Mouse (Mus musculus): Measurements from ENCODE around the gene Chil3. TPM values are rescaled to one million over a fixed set of nuclear protein-coding genes. Genes with fewer than 3 reads are reported as not detected.
"Not testable (repeated sequence)": the region's sequence is repeated elsewhere in the genome, so short reads cannot be mapped to it uniquely, and the experiment has no call there.

Chil3 gene
- total RNA-seq (2012; rRNA removed) (not detected in 2 replicates), total RNA-seq (2014; rRNA removed) (not detected in 2 replicates), polyA plus RNA-seq (2012; ENCODE audit: insufficient read length, low read depth) (not detected in 2 replicates)

- H3K9me3 ChIP-seq (replicated peaks; ENCODE audit: low read length) = no peaks in the 10 kb centered on the region
- H3K4me1 ChIP-seq (ENCODE audit: control insufficient read depth in 1 of 2, insufficient read depth in 2 of 2) = no peaks in the 10 kb centered on the region
- H3K9ac ChIP-seq (ENCODE audit: insufficient read depth, low read depth) = no peak within 1 kb of the TSS
- in situ Hi-C loops (cut with MboI; ENCODE audit: low pct_ligation_motif_present, low pct_unique_long_range_greater_than_20kb, low sequenced_read_pairs) = no loop called here
- H3K36me3 ChIP-seq (replicated peaks in 1 of 2; ENCODE audit: control insufficient read depth in 1 of 2, insufficient read depth in 1 of 2, low read length in 1 of 2) = no peaks in the 10 kb centered on the region
- no peak for DNase-seq (ENCODE audit: extremely low read depth)
- dilution Hi-C loops (cut with MboI; ENCODE audit: extremely low pct_ligation_motif_present, extremely low pct_unique_long_range_greater_than_20kb, low sequenced_read_pairs) = no loop called here
- no peak within 1 kb of the TSS for H3K4me2 ChIP-seq (ENCODE audit: insufficient read depth, low read depth, poor library complexity, severe bottlenecking)
- peaks cover 2% of the 10 kb centered on the region for H3K27me3 ChIP-seq (replicated peaks)
- TF ChIP-seq RAD21 (IDR thresholded peaks at IDR 0.05; ENCODE audit: low read depth, low read length) (no peak), PAX5 (IDR thresholded peaks at IDR 0.05; ENCODE audit: low read length) (no peak), ZKSCAN1 (IDR thresholded peaks at IDR 0.05; ENCODE audit: borderline replicate concordance, low read depth, low read length) (no peak), SIN3A (IDR thresholded peaks at IDR 0.05; ENCODE audit: low read length) (no peak), MAX (IDR thresholded peaks at IDR 0.05; ENCODE audit: low read length) (no peak), MYC (IDR thresholded peaks at IDR 0.05; ENCODE audit: low read depth, low read length) (no peak), KAT2A (IDR thresholded peaks at IDR 0.05; ENCODE audit: insufficient replicate concordance, low read length) (no peak), NELFE (IDR thresholded peaks at IDR 0.05; ENCODE audit: low read depth, low read length) (no peak), SMC3 (IDR thresholded peaks at IDR 0.05; ENCODE audit: low read depth, low read length) (no peak), JUND (conservative IDR thresholded peaks at IDR 0.05; ENCODE audit: low read depth, low read length) (no peak), USF2 (conservative IDR thresholded peaks at IDR 0.05; ENCODE audit: low read depth, low read length) (no peak), CTCF (conservative IDR thresholded peaks at IDR 0.05 in 1 of 2, IDR thresholded peaks at IDR 0.05 in 1 of 2; ENCODE audit: low read depth in 2 of 2, low read length in 2 of 2) (no peak), BHLHE40 (IDR thresholded peaks at IDR 0.05; ENCODE audit: low read depth, low read length) (no peak), CHD2 (IDR thresholded peaks at IDR 0.05; ENCODE audit: low read length) (no peak), EP300 (IDR thresholded peaks at IDR 0.05; ENCODE audit: low read length) (no peak), TBP (conservative IDR thresholded peaks at IDR 0.05; ENCODE audit: low read depth, low read length) (no peak), MAFK (IDR thresholded peaks at IDR 0.05; ENCODE audit: insufficient replicate concordance, low read length) (no peak), TCF12 (IDR thresholded peaks at IDR 0.05; ENCODE audit: low read depth, low read length) (no peak), MXI1 (IDR thresholded peaks at IDR 0.05; ENCODE audit: low read depth, low read length) (no peak), ZC3H11A (IDR thresholded peaks at IDR 0.05; ENCODE audit: low read depth, low read length) (no peak)
- no peaks in the 10 kb centered on the region for H3K79me2 ChIP-seq (replicated peaks; ENCODE audit: control insufficient read depth, extremely low read depth, insufficient read depth, poor library complexity, severe bottlenecking)
- no peak within 1 kb of the TSS for H3K27ac ChIP-seq (ENCODE audit: insufficient read depth, low read depth)
- H3K4me3 ChIP-seq (replicated peaks in 1 of 3; ENCODE audit: low read depth in 2 of 3, low read length in 2 of 3, poor library complexity in 1 of 3) = no peak within 1 kb of the TSS
Measured at GRCm38 (mm10) chr3:106167464-106167863, at the start of gene Chil3. TSS of gene Chil3 (minus strand) at chr3:106167564.

DNA sequence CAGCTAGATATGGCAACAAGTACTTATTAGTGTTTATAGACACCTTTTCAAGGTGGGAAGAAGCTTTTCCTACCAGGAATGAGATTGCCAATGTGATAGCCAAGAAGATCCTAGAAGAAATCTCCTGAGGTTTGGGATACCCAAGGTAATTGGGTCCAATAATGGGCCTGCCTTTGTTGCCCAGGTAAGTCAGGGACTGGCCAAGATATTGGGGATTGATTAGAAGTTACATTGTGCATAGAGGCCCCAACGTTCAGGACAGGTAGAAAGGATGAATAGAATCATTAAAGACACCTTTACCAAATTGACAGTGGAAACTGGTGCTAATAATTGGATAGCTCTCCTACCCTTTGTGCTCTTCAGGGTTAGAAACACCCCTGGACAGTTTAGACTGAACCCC, 30.7 kb upstream of the Chil3 start:
- dilution Hi-C loops (cut with MboI; ENCODE audit: extremely low pct_ligation_motif_present, extremely low pct_unique_long_range_greater_than_20kb, low sequenced_read_pairs); H3K27ac ChIP-seq (ENCODE audit: insufficient read depth, low read depth); H3K36me3 ChIP-seq (replicated peaks in 1 of 2; ENCODE audit: control insufficient read depth in 1 of 2, insufficient read depth in 1 of 2, low read length in 1 of 2); H3K79me2 ChIP-seq (replicated peaks; ENCODE audit: control insufficient read depth, extremely low read depth, insufficient read depth, poor library complexity, severe bottlenecking); H3K27me3 ChIP-seq (replicated peaks); H3K4me3 ChIP-seq (replicated peaks in 1 of 3; ENCODE audit: low read depth in 2 of 3, low read length in 2 of 3, poor library complexity in 1 of 3); H3K4me1 ChIP-seq (ENCODE audit: control insufficient read depth in 1 of 2, insufficient read depth in 2 of 2); DNase-seq (ENCODE audit: extremely low read depth); H3K9me3 ChIP-seq (replicated peaks; ENCODE audit: low read length); H3K4me2 ChIP-seq (ENCODE audit: insufficient read depth, low read depth, poor library complexity, severe bottlenecking); in situ Hi-C loops (cut with MboI; ENCODE audit: low pct_ligation_motif_present, low pct_unique_long_range_greater_than_20kb, low sequenced_read_pairs); H3K9ac ChIP-seq (ENCODE audit: insufficient read depth, low read depth): not testable (repeated sequence)

GRCm38 (mm10) chr3:106197246-106197645, 29.9 kb upstream of the Chil3 start:
- H3K27ac ChIP-seq (ENCODE audit: insufficient read depth, low read depth); H3K36me3 ChIP-seq (replicated peaks in 1 of 2; ENCODE audit: control insufficient read depth in 1 of 2, insufficient read depth in 1 of 2, low read length in 1 of 2); H3K79me2 ChIP-seq (replicated peaks; ENCODE audit: control insufficient read depth, extremely low read depth, insufficient read depth, poor library complexity, severe bottlenecking); in situ Hi-C loops (cut with MboI; ENCODE audit: low pct_ligation_motif_present, low pct_unique_long_range_greater_than_20kb, low sequenced_read_pairs); H3K4me3 ChIP-seq (replicated peaks in 1 of 3; ENCODE audit: low read depth in 2 of 3, low read length in 2 of 3, poor library complexity in 1 of 3); H3K4me1 ChIP-seq (ENCODE audit: control insufficient read depth in 1 of 2, insufficient read depth in 2 of 2); H3K9ac ChIP-seq (ENCODE audit: insufficient read depth, low read depth); dilution Hi-C loops (cut with MboI; ENCODE audit: extremely low pct_ligation_motif_present, extremely low pct_unique_long_range_greater_than_20kb, low sequenced_read_pairs); H3K4me2 ChIP-seq (ENCODE audit: insufficient read depth, low read depth, poor library complexity, severe bottlenecking); DNase-seq (ENCODE audit: extremely low read depth); H3K9me3 ChIP-seq (replicated peaks; ENCODE audit: low read length); H3K27me3 ChIP-seq (replicated peaks): not testable (repeated sequence)
